Mouse (Mus musculus): Measurements from ENCODE around the gene Ano6.

DNA sequence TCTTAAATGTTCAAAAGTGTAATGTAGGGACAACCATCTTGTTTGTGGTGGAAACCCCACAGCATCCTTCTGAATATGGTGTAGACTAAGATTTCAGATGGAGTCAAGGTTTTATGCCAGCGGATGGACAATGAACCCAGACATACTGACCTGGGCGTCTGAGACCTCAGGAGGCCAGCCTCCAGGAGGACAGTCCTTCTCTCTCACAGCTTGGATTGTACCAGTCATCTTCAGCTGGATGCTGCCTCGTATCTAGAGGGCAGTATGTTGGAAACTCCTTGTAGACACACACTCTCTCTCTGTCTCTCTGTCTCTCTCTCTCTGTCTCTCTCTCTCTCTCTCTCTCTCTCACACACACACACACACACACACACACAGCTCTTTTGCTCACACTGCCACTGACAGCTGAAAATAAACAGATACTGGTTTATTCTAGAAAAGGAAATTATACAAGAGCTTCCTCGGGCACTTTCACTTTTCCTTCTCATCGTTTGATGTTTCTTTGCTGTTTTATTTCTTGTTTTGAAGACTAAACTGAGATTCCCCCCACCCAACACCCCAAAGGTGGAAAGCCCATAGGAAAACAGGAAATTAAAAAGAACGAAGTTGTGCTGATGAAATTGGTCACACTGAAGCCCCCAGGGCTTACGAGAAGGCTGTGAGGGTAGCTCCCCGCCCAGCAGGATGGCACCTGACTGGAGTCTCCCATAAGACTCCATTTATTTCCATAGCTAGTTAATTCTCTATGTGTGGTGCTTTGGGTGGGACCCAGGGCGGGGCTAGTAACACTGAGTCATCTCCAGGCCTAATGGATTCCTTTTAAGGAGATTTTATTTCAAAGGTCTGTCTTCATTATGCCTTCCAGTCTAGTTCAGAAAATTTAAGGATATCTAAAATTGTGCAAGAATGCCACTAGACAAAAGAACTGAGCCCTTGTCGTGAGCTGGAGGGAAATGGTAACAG, 94.3 kb downstream of the Ano6 start:
- no peak for TF ChIP-seq POLR2A (IDR thresholded peaks at IDR 0.05; ENCODE audit: borderline replicate concordance, extremely low read depth, low read depth, low read length)
- TF ChIP-seq CTCF (IDR thresholded peaks at IDR 0.05; ENCODE audit: insufficient read depth, low read length), result no peak
